Mouse (Mus musculus) small intestine, adult 2 months (tissue): Measurements from ENCODE around the gene Aipl1.
A peak's percentile ranks its signal among the peaks of the same experiment; 100 is the strongest.

ENCODE experiments used
- CTCF ChIP-seq: fragments of 200-500 bp; IDR thresholded peaks from 2 replicates; pipeline ENCODE4 v1.5.1; 2012; ENCODE audit warnings: low read depth, mild to moderate bottlenecking, control low read depth, inconsistent platforms, low read length, moderate library complexity, mixed read lengths; ENCODE audit not compliant: insufficient replicate concordance, insufficient read length; ENCODE audit errors: extremely low read depth
- POLR2A ChIP-seq: fragments of 200-500 bp; IDR thresholded peaks from 2 replicates; pipeline ENCODE4 v1.6.1; 2012; ENCODE audit warnings: low read depth, mild to moderate bottlenecking, control low read depth, inconsistent platforms, low read length, moderate library complexity

DNA sequence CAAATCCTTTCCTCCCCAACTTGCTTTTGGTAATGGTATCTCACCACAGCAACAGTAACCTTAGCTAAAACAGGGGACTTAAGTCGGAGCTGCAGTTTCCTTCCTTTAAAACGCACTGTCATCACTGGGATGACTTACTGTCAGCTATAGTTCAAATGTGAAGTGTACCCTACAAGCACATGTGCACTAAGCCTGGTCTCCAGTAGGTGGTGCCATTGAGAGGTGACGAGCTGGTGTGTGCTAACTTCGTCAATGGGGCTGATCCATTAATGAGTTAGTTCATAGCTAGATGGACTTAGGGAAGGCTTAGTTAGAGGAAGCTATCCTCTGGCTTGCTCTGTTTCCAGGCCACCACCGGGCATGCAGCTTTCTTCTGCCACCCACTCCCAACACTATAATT is 15.3 kb upstream of the Aipl1 start:
- TF ChIP-seq CTCF (peak; percentile 49; the same call in 1 of the 2 replicates), POLR2A (no peak)
